Mouse (Mus musculus) midbrain, embryonic 10.5 days (tissue): ENCODE data around the gene Gm17571. TPM values are rescaled to one million over a fixed set of nuclear protein-coding genes. Genes with fewer than 3 reads are reported as not detected.

Experiments
- DNase-seq: peaks from one replicate; pipeline ENCODE4 v3.0.0-alpha.2; 2017; ENCODE audit warnings: low spot score
- H3K27ac ChIP-seq: fragments of 300-500 bp; sonication (generic); replicated peaks from 2 replicates; pipeline ENCODE4 v1.5.1; 2016; ENCODE audit warnings: mild to moderate bottlenecking
- H3K27me3 ChIP-seq: fragments of 300-500 bp; sonication (generic); 2 replicates; pipeline ENCODE4 v1.6.1; 2016; ENCODE audit warnings: low read depth, mild to moderate bottlenecking; ENCODE audit not compliant: poor library complexity, severe bottlenecking
- H3K36me3 ChIP-seq: fragments of 300-500 bp; sonication (generic); 2 replicates; pipeline ENCODE4 v1.6.1; 2016; ENCODE audit warnings: mild to moderate bottlenecking, moderate library complexity
- H3K4me1 ChIP-seq: fragments of 300-500 bp; sonication (generic); 2 replicates; pipeline ENCODE4 v1.6.1; 2016
- H3K4me3 ChIP-seq: fragments of 300-500 bp; sonication (generic); 2 replicates; pipeline ENCODE4 v1.5.1; 2016; ENCODE audit warnings: mild to moderate bottlenecking, moderate library complexity
- H3K9me3 ChIP-seq: fragments of 300-500 bp; sonication (generic); replicated peaks from 2 replicates; pipeline ENCODE4 v1.6.1; 2016; ENCODE audit warnings: mild to moderate bottlenecking
- WGBS: fragments of 180-500 bp; shearing (Covaris S2); methylation state at CpG from one replicate; pipeline ENCODE4 v1.1.7; 2016; 5-methylcytosine and 5-hydroxymethylcytosine counted together
- polyA plus RNA-seq: library from polyadenylated mRNA; unstranded; fragments of >200 nt; fragmentation: Nextera tagmentation; extraction: Ambion mirVana; gene quantifications from 2 replicates; pipeline ENCODE4 v1.2.1, GENCODE M21; 2016

Gene Gm17571
- not detected in 2 replicates for polyA plus RNA-seq

DNA sequence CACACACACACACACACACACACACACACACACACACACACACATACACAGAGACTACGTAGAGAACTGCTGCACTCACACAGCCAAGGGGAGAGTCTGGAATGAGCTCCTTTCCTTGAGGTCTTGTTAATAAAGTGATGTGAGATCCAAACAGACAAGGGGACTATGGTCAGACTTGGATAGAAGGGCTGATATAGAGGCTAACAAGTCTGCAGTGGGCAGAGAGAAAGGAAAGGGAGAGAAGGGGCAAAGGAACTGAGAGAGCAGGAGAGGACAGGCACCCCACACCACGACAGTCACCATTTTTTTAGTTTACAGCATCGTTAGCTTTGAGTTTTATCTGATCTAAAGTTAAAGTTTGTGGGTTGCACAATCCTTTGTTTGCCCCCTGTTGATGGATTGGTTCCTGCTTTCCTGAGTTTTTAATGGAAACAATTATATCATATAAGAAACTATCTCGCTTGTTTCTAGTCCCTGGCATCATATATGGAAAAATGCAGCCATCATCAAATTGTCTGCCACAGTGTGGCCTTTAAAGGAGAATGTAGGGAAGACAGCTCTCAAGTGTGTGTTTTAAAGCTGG is at the start of gene Gm17571:
Gm17571 (minus strand) TSS at position 51 of the 583 bp plus-strand sequence.
- DNase-seq: no peak
- no peak within 1 kb of the TSS for H3K4me3 ChIP-seq
- H3K4me1 ChIP-seq: 0 out of 2 replicates have a peak, but pooled peaks cover 8% of the 10 kb centered on the region
- H3K9me3 ChIP-seq: no peaks in the 10 kb centered on the region
- no peaks in the 10 kb centered on the region for H3K27me3 ChIP-seq
- no peak within 1 kb of the TSS for H3K27ac ChIP-seq
- WGBS: 90% methylated on average over 4 of the region's 4 CpGs
- H3K36me3 ChIP-seq: no peaks in the 10 kb centered on the region

DNA sequence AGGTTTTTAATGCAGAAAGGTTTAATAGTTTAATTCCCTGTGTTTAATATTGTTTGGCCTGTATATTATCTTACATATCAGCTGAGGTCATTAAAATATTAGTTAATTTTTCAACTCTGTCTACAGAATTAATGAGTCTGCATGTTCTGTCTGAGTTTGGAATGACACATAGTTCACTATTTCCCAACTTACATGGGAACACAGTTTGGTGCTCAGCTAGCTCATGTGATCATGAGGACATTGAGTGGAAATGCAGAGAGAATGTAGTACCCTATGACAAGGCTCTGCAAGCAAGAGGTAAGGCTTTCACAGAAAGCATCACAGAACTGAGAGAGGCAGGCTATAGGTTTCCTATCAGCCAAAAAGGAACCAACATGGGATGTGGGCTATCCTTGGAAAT is 49.0 kb upstream of the Gm17571 start:
- H3K4me3 ChIP-seq: no peak overlapping the region
- peaks cover 20% of the 10 kb centered on the region for H3K4me1 ChIP-seq
- H3K9me3 ChIP-seq: no peaks in the 10 kb centered on the region
- H3K27me3 ChIP-seq: no peaks in the 10 kb centered on the region
- H3K36me3 ChIP-seq: no peaks in the 10 kb centered on the region
- no peak for DNase-seq
- no peak overlapping the region for H3K27ac ChIP-seq

- no peak overlapping the region for H3K4me3 ChIP-seq
- H3K4me1 ChIP-seq: peaks cover 22% of the 10 kb centered on the region
- no peaks in the 10 kb centered on the region for H3K9me3 ChIP-seq
- no peak for DNase-seq
- no peaks in the 10 kb centered on the region for H3K36me3 ChIP-seq
- 94% methylated on average over 2 of the region's 2 CpGs for WGBS
- no peak overlapping the region for H3K27ac ChIP-seq
- no peaks in the 10 kb centered on the region for H3K27me3 ChIP-seq
Measured at GRCm38 (mm10) chr9:13493746-13494145, 47.2 kb upstream of the Gm17571 start.

- Histone ChIP-seq H3K9me3 (no peaks in the 10 kb centered on the region), H3K4me1 (peaks cover 19% of the 10 kb centered on the region), H3K36me3 (no peaks in the 10 kb centered on the region), H3K27ac (no peak overlapping the region), H3K4me3 (no peak overlapping the region), H3K27me3 (no peaks in the 10 kb centered on the region)
- DNase-seq: no peak
- 85% methylated on average over 2 of the region's 2 CpGs for WGBS
Measured at GRCm38 (mm10) chr9:13492807-13493206, 46.3 kb upstream of the Gm17571 start.

DNA sequence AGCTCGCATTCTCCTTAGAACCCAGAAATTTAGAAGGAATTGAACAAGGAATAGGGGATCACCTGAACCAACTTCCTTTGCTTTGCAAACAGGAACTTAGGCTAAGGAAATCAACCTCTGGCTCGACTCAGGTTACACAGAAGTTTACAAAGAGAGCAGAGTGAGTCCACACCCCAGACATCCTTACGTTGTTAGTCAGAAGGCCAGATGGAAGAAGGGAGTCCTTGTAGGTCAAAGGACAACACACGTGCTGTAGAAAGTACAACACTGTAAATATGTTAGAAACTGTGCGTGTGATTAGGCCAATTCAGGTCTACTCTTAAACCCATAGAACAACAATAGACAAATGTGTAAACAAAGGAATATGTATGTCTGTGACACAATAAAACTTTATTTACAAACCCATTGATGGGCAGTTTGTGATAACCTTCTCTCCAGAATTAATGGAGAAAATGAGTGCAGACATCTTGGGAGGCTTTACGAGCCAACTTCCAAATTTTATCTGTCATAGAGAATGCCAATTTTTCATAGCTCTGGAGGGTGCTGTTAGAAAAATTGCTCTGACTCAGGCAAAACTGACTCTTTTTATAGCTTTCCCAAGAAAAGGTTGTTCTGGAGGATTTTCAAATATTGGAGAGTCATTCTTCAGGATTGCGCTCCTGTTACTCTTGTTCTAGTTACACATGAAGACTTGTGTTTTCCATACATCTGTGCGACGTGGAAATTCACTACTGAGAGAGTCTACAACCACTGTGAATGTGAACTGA is 45.5 kb upstream of the Gm17571 start:
- Histone ChIP-seq H3K4me1 (peaks cover 14% of the 10 kb centered on the region), H3K9me3 (no peaks in the 10 kb centered on the region), H3K4me3 (no peak overlapping the region), H3K27ac (no peak overlapping the region), H3K27me3 (no peaks in the 10 kb centered on the region), H3K36me3 (no peaks in the 10 kb centered on the region)
- WGBS: 88% methylated on average over 9 of the region's 9 CpGs
- no peak for DNase-seq

- Histone ChIP-seq H3K27ac (no peak overlapping the region), H3K27me3 (no peaks in the 10 kb centered on the region), H3K9me3 (no peaks in the 10 kb centered on the region), H3K4me1 (peaks cover 12% of the 10 kb centered on the region), H3K36me3 (no peaks in the 10 kb centered on the region), H3K4me3 (no peak overlapping the region)
- no peak for DNase-seq
- 56% methylated on average over 1 of the region's 1 CpGs for WGBS
Measured at GRCm38 (mm10) chr9:13491107-13491506, 44.6 kb upstream of the Gm17571 start.

- 92% methylated on average over 1 of the region's 1 CpGs for WGBS
- H3K4me3 ChIP-seq: no peak overlapping the region
- H3K27ac ChIP-seq: no peak overlapping the region
- no peak for DNase-seq
- H3K4me1 ChIP-seq: peaks cover 32% of the 10 kb centered on the region
- no peaks in the 10 kb centered on the region for H3K36me3 ChIP-seq
- H3K27me3 ChIP-seq: no peaks in the 10 kb centered on the region
- no peaks in the 10 kb centered on the region for H3K9me3 ChIP-seq
Measured at GRCm38 (mm10) chr9:13485914-13486313, 39.4 kb upstream of the Gm17571 start.

DNA sequence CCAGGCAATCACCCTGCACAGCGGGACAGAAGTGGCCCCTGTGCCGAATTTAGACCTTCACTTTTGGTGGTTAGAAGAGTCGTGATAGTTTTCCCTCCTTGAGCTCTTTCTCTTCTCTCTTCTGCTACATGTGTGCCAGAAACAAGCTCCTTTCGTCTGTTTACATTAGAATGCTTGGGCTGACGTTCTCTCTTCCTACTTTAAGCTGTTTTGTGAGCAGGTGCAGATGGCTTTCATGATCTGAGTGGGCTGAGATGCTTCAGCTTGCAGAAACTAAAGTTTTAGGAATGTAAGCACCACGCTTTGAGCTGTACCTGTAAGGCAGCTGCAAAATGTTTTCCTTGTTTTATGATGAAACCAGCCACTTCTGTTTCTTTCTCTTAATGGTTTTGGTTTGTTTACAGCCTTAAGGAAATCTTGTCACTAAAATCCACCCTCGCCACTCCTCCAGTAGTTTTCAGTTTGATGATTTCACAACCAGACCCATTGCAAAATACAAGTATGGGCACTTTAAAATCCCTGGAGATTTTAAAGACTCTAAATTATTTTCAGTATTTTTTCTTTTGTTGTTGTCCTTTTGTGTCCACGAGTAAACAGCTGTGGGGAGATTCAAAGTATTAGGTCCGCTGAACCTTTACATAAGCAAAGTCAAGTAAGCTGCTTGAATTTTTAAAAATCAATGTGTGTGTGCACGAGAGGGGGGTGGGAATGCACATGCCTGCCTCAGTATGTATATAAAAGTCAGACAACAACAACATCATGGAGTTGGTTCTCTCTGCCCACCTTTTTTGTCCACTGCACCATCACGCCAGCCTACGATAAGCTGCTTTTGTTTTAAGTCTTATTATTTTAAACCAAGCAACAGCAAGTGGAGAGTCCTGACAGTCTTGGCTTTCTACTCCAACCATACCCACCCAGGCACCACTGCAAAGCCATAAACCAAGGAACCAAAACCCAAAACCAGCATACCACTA is 38.0 kb upstream of the Gm17571 start:
- Histone ChIP-seq H3K9me3 (no peaks in the 10 kb centered on the region), H3K27ac (peak overlapping the region; percentile 55), H3K4me1 (peaks cover 34% of the 10 kb centered on the region), H3K36me3 (no peaks in the 10 kb centered on the region), H3K4me3 (no peak overlapping the region), H3K27me3 (no peaks in the 10 kb centered on the region)
- WGBS: 65% methylated on average over 12 of the region's 12 CpGs
- DNase-seq: no peak

- 82% methylated on average over 5 of the region's 5 CpGs for WGBS
Measured at GRCm38 (mm10) chr9:13483199-13484068, 36.9 kb upstream of the Gm17571 start.

GRCm38 (mm10) chr9:13479275-13479674 is 32.7 kb upstream of the Gm17571 start:
- H3K27me3 ChIP-seq: no peaks in the 10 kb centered on the region
- peaks cover 31% of the 10 kb centered on the region for H3K4me1 ChIP-seq
- H3K9me3 ChIP-seq: no peaks in the 10 kb centered on the region
- no peak for DNase-seq
- 41% methylated on average over 4 of the region's 4 CpGs for WGBS
- H3K4me3 ChIP-seq: no peak overlapping the region
- no peaks in the 10 kb centered on the region for H3K36me3 ChIP-seq
- 0 out of 2 replicates have a peak overlapping the region, but pooled peaks have one; percentile 13 for H3K27ac ChIP-seq

More at GRCm38 (mm10) chr9:13483199-13484068, 36.9 kb upstream of the Gm17571 start:
- peak overlapping the region; percentile 55 for H3K27ac ChIP-seq
- no peaks in the 10 kb centered on the region for H3K27me3 ChIP-seq
- H3K4me3 ChIP-seq: no peak overlapping the region
- H3K36me3 ChIP-seq: no peaks in the 10 kb centered on the region
- H3K9me3 ChIP-seq: no peaks in the 10 kb centered on the region
- peaks cover 44% of the 10 kb centered on the region for H3K4me1 ChIP-seq
- no peak for DNase-seq

GRCm38 (mm10) chr9:13474951-13475350 is 28.4 kb upstream of the Gm17571 start:
- no peak for DNase-seq
- Histone ChIP-seq H3K36me3 (no peaks in the 10 kb centered on the region), H3K9me3 (no peaks in the 10 kb centered on the region), H3K4me3 (no peak overlapping the region), H3K27ac (no peak overlapping the region), H3K27me3 (no peaks in the 10 kb centered on the region), H3K4me1 (peaks cover 17% of the 10 kb centered on the region)
- 97% methylated on average over 5 of the region's 5 CpGs for WGBS

- H3K4me1 ChIP-seq: peaks cover 26% of the 10 kb centered on the region
- H3K27me3 ChIP-seq: no peaks in the 10 kb centered on the region
- DNase-seq: no peak
- H3K27ac ChIP-seq: no peak overlapping the region
- WGBS: 52% methylated on average over 7 of the region's 7 CpGs
- no peaks in the 10 kb centered on the region for H3K9me3 ChIP-seq
- H3K36me3 ChIP-seq: no peaks in the 10 kb centered on the region
- H3K4me3 ChIP-seq: no peak overlapping the region
Measured at GRCm38 (mm10) chr9:13470013-13470412, 23.5 kb upstream of the Gm17571 start.
